Mouse (Mus musculus): ENCODE measurements around the gene Nr1h2.

DNA sequence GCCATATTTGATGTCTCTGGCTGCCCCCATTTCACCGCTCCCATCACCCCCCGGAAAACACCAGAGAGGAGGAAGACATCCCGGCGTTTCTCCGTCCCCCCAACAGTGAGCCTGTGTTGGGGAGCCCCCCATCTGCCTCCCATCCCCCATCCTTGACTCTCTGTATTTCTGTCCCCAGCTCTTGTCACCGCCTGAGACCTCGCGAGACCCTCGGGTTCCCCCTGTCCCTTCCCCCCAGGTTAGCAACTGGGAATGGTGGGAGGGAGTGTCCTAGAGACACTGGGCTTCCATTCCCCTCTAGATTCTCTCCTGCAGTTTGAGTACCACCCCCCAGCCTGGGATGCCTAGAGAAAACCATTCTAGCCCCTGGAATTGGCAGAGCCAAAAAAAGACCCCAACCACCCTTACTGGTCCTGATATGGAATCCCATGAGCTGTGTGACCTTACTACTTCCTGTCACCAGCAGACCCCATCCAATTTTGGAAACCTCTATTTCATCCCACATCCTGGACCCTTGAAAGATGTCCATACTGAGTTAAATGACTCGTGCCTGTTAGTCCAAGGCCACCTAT is 47.0 kb upstream of the Nr1h2 start:
- TF ChIP-seq POLR2A (IDR thresholded peaks at IDR 0.05; ENCODE audit: low read depth, low read length) (no peak), CTCF (IDR thresholded peaks at IDR 0.05; ENCODE audit: extremely low read depth, insufficient read length, insufficient replicate concordance, low read depth, low read length) (no peak)

Measured in small intestine, adult 2 months (tissue).